Mouse (Mus musculus): Measurements from ENCODE around the gene Slc35f3. TPM values are rescaled to one million over a fixed set of nuclear protein-coding genes. Genes with fewer than 3 reads are reported as not detected.
"Not testable (repeated sequence)": the region's sequence is repeated elsewhere in the genome, so short reads cannot be mapped to it uniquely, and the experiment has no call there.

Gene Slc35f3
- polyA plus RNA-seq, 1 experiment from 2014 or later = 1.1 TPM

DNA sequence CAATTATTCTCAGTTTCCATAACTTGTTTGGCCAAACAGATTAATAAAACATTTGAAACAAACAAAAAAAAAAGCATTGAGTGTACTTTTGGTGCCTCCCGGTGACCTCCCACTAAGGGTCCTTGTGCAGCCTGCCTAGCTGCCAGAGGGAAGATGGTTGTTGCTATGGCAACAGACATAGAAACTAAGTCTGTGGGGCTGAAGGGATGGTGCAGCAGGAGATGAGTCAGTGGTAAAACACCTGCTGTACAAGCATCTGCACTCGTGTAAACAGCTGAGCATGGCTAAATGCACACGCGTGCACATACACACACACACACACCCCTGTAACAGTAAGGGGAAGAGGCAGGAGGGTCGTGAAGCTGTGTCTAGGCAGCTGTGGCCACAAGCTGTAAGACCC, 97.6 kb downstream of the Slc35f3 start:
- no peaks in the 10 kb centered on the region for H3K36me3 ChIP-seq (ENCODE audit: control insufficient read depth, insufficient read depth, low read length)
- no peak overlapping the region for H3K4me3 ChIP-seq (replicated peaks; ENCODE audit: low read depth, low read length)
- no peak overlapping the region for H3K4me2 ChIP-seq (ENCODE audit: low read length)
- H3K9ac ChIP-seq (replicated peaks; ENCODE audit: low read length) = no peak overlapping the region
- no peaks in the 10 kb centered on the region for H3K9me3 ChIP-seq (ENCODE audit: control insufficient read depth, low read length)
- no peaks in the 10 kb centered on the region for H3K27me3 ChIP-seq (ENCODE audit: control insufficient read depth, insufficient read depth, low read length)
- ATAC-seq (ENCODE audit: low FRiP score, low TSS enrichment) = no peak
- DNase-seq = peak; percentile 76
- 40% methylated on average over 5 of the region's 5 CpGs for WGBS
- peaks cover 9% of the 10 kb centered on the region for H3K4me1 ChIP-seq (ENCODE audit: control insufficient read depth, insufficient read depth, low read length)
- H3K27ac ChIP-seq (replicated peaks; ENCODE audit: low read depth, low read length) = no peak overlapping the region

DNA sequence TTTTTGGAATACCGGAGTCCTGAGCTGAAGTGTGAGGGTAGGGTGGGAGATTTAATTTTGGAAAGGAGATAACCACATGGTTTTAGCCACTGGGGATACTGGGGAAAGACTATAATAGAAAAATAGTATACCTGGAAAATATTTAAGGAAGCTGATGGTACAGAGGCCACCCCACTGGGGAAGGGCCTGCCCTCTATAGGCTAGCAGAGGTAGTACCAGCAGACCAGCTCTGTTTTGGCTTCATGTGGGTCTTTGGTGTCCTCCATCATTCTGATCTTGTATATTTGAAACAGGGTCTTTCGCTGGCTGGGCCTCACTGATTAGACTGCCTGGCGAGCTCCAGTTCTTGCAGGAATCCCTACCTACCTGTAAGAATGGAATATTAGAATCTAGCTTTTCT, 100.0 kb downstream of the Slc35f3 start:
- no peak overlapping the region for H3K27ac ChIP-seq (replicated peaks; ENCODE audit: low read depth, low read length)
- ATAC-seq (ENCODE audit: low FRiP score, low TSS enrichment) (no peak), DNase-seq (no peak)
- no peak overlapping the region for H3K9ac ChIP-seq (replicated peaks; ENCODE audit: low read length)
- 64% methylated on average over 3 of the region's 3 CpGs for WGBS
- H3K4me2 ChIP-seq (ENCODE audit: low read length) = no peak overlapping the region
- no peaks in the 10 kb centered on the region for H3K36me3 ChIP-seq (ENCODE audit: control insufficient read depth, insufficient read depth, low read length)
- no peak overlapping the region for H3K4me3 ChIP-seq (replicated peaks; ENCODE audit: low read depth, low read length)
- peaks cover 9% of the 10 kb centered on the region for H3K4me1 ChIP-seq (ENCODE audit: control insufficient read depth, insufficient read depth, low read length)
- no peaks in the 10 kb centered on the region for H3K9me3 ChIP-seq (ENCODE audit: control insufficient read depth, low read length)
- H3K27me3 ChIP-seq (ENCODE audit: control insufficient read depth, insufficient read depth, low read length) = no peaks in the 10 kb centered on the region

DNA sequence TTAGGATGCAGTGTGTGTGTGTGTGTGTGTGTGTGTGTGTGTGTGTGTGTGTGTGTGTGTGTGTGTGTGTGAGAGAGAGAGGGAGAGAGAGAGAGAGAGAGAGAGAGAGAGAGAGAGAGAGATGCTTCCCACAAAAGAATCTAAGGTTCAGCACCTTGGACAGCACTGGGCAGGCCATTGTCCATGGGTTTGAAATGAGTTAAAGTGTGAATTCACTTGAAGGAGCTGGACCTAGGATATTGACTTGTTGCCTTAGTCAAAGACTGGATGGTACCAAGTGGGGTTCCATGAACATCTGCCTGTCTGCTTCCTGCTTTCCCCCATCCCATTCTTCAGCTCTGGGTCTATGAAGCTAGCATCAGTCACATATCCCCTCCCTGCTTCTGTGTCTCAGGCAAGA, 106.2 kb downstream of the Slc35f3 start:
- not testable (repeated sequence) for H3K9ac ChIP-seq (replicated peaks; ENCODE audit: low read length)
- DNase-seq = peak; percentile 35

DNA sequence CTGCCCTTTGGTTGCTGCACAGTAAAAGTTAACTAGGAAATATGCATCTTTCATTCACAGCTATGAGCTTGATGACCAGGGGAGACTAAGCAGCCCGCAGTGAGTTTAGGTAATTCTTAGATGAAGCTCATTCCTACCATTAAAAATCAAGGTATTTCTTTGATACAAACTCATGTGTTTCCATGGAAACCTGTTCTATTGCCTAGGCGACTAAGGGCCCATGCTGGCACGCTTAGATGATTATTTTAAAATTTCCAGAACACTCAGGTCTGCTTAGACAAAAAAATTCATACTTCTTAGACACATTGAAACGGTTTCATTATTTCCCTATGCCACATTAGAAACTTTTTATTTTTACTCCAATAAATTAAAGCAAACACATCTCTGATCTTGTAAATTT, 106.7 kb downstream of the Slc35f3 start:
- H3K9me3 ChIP-seq (ENCODE audit: control insufficient read depth, low read length) = no peaks in the 10 kb centered on the region
- ATAC-seq (ENCODE audit: low FRiP score, low TSS enrichment) (no peak), DNase-seq (peak; percentile 12)
- H3K36me3 ChIP-seq (ENCODE audit: control insufficient read depth, insufficient read depth, low read length) = no peaks in the 10 kb centered on the region
- no peak overlapping the region for H3K27ac ChIP-seq (replicated peaks; ENCODE audit: low read depth, low read length)
- no peak overlapping the region for H3K4me3 ChIP-seq (replicated peaks; ENCODE audit: low read depth, low read length)
- no peaks in the 10 kb centered on the region for H3K4me1 ChIP-seq (ENCODE audit: control insufficient read depth, insufficient read depth, low read length)
- no peak overlapping the region for H3K4me2 ChIP-seq (ENCODE audit: low read length)
- H3K9ac ChIP-seq (replicated peaks; ENCODE audit: low read length) = no peak overlapping the region
- 72% methylated on average over 4 of the region's 4 CpGs for WGBS
- H3K27me3 ChIP-seq (ENCODE audit: control insufficient read depth, insufficient read depth, low read length) = no peaks in the 10 kb centered on the region

More for the DNA sequence above, 106.2 kb downstream of the Slc35f3 start:
- not testable (repeated sequence) for H3K4me3 ChIP-seq (replicated peaks; ENCODE audit: low read depth, low read length); H3K27ac ChIP-seq (replicated peaks; ENCODE audit: low read depth, low read length); H3K27me3 ChIP-seq (ENCODE audit: control insufficient read depth, insufficient read depth, low read length); ATAC-seq (ENCODE audit: low FRiP score, low TSS enrichment); H3K4me1 ChIP-seq (ENCODE audit: control insufficient read depth, insufficient read depth, low read length); H3K36me3 ChIP-seq (ENCODE audit: control insufficient read depth, insufficient read depth, low read length); H3K4me2 ChIP-seq (ENCODE audit: low read length); H3K9me3 ChIP-seq (ENCODE audit: control insufficient read depth, low read length)

DNA sequence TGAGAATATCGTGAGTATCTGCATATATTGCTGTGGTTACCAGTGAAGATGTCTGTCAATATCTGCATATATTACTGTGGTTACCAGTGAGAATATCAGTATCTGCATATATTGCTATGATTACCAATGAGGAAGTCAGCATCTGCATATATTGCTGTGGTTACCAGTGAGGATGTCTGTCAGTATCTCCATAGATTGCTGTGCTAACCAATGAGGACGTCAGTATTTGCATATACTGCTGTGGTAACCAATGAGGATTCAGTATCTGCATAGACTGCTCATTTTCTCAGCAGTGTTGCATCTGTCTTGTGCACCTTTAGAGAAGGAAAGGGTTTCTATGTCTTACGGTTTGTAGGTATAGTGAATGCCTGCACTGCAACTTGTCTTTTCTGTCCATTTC, 122.5 kb downstream of the Slc35f3 start:
- no peaks in the 10 kb centered on the region for H3K27me3 ChIP-seq (ENCODE audit: control insufficient read depth, insufficient read depth, low read length)
- peaks cover 12% of the 10 kb centered on the region for H3K36me3 ChIP-seq (ENCODE audit: control insufficient read depth, insufficient read depth, low read length)
- 80% methylated on average over 3 of the region's 3 CpGs for WGBS
- peaks cover 17% of the 10 kb centered on the region for H3K4me1 ChIP-seq (ENCODE audit: control insufficient read depth, insufficient read depth, low read length)
- H3K4me3 ChIP-seq (replicated peaks; ENCODE audit: low read depth, low read length) = no peak overlapping the region
- DNase-seq (no peak), ATAC-seq (ENCODE audit: low FRiP score, low TSS enrichment) (no peak)
- no peak overlapping the region for H3K9ac ChIP-seq (replicated peaks; ENCODE audit: low read length)
- no peak overlapping the region for H3K4me2 ChIP-seq (ENCODE audit: low read length)
- no peaks in the 10 kb centered on the region for H3K9me3 ChIP-seq (ENCODE audit: control insufficient read depth, low read length)
- no peak overlapping the region for H3K27ac ChIP-seq (replicated peaks; ENCODE audit: low read depth, low read length)

DNA sequence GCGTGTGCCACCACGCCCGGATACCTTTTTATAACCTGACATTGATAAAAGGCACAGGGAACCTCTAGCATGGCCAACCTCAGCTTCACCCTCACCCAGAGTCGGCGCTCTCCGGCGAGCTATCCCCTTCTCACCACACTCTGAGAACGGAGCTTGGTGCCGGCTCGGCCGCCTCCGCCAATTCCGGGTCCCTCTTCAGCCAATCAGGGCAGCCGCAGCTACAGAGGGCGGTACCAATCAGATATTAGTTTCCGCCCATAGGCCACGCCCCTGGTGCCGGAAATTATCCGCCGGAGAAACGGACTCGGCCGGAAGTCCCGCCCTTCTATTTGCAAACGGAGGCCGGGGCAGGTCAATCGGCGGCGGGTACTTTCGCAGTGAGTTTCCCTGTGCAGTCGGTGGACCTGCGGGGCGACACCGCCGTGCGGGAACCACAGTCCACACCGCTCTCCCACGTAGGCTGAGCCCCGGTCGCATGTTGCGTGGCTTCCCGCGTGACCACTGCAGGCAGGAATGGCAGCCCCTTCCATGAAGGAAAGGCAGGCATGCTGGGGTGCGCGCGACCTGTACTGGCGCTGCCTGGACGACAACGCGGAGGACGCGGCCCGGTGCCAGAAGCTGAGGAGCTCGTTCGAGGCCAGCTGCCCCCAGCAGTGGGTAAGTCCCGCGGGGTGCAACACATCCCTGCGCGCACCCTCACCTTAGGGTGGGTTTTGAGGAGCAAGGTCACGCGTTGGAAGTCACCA, 124.0 kb downstream of the Slc35f3 start, which contains the start of gene Coa6:
Gene Coa6, plus strand, starts transcription at position 342 of the 746 bp plus-strand sequence.
- Histone ChIP-seq H3K9me3 (ENCODE audit: control insufficient read depth, low read length) (no peaks in the 10 kb centered on the region), H3K27me3 (ENCODE audit: control insufficient read depth, insufficient read depth, low read length) (no peaks in the 10 kb centered on the region), H3K4me2 (ENCODE audit: low read length) (peak within 1 kb of the TSS; percentile 85), H3K4me3 (replicated peaks; ENCODE audit: low read depth, low read length) (peak within 1 kb of the TSS; percentile 82), H3K4me1 (ENCODE audit: control insufficient read depth, insufficient read depth, low read length) (peaks cover 17% of the 10 kb centered on the region), H3K9ac (replicated peaks; ENCODE audit: low read length) (peak within 1 kb of the TSS; percentile 85), H3K36me3 (ENCODE audit: control insufficient read depth, insufficient read depth, low read length) (peaks cover 27% of the 10 kb centered on the region), H3K27ac (replicated peaks; ENCODE audit: low read depth, low read length) (peak within 1 kb of the TSS; percentile 84)
- ATAC-seq (ENCODE audit: low FRiP score, low TSS enrichment) (peak; percentile 98), DNase-seq (peak; percentile 99)
- WGBS = under 1% methylated on average over 61 of the region's 61 CpGs

DNA sequence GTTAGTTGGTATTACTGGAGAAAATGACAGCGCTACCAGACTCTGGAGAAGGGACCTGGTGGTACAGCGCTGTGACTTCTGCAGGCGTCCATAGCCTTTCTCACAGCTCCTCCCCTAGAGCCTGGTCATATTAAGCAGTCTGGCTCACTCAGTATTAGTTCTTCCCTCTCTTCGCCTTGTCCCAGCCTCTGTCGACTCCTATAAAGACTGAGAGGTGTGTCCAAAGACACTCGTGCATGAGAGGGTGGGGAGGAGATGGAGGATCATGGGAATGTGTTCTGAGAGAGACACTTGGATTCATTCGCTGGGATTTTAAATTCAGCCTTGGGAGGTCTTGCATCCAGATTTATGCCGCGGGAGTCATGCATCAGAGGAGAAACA, 124.6 kb downstream of the Slc35f3 start:
- Histone ChIP-seq H3K4me3 (replicated peaks; ENCODE audit: low read depth, low read length) (peak overlapping the region; percentile 82), H3K27me3 (ENCODE audit: control insufficient read depth, insufficient read depth, low read length) (no peaks in the 10 kb centered on the region), H3K27ac (replicated peaks; ENCODE audit: low read depth, low read length) (peak overlapping the region; percentile 84), H3K9me3 (ENCODE audit: control insufficient read depth, low read length) (no peaks in the 10 kb centered on the region), H3K4me1 (ENCODE audit: control insufficient read depth, insufficient read depth, low read length) (peaks cover 17% of the 10 kb centered on the region), H3K9ac (replicated peaks; ENCODE audit: low read length) (peak overlapping the region; percentile 85), H3K4me2 (ENCODE audit: low read length) (peak overlapping the region; percentile 85), H3K36me3 (ENCODE audit: control insufficient read depth, insufficient read depth, low read length) (peaks cover 33% of the 10 kb centered on the region)
- 8% methylated on average over 9 of the region's 9 CpGs for WGBS
- peak; percentile 47 for DNase-seq
- peak; percentile 38 for ATAC-seq (ENCODE audit: low FRiP score, low TSS enrichment)

DNA sequence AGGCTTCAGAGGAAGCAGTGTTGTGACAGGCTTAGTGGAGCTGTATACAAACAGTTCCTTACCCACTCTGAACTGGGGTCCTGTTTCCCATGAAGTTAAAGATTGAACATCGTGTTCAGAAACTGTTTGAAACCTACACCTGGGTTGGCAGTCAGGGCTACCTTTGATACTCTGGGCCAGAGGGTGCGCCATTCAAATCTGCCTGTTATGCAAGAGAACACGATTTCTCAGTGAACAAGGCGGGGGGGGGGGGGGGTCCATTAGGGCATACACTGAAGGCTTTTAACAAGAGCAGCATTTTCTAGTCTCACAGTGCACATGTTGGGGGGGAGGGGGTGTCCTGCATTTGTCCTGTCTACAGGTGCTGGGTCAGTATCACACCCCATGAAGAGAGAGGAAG, 125.8 kb downstream of the Slc35f3 start:
- WGBS = 91% methylated on average over 4 of the region's 4 CpGs
- Histone ChIP-seq H3K4me3 (replicated peaks; ENCODE audit: low read depth, low read length) (no peak overlapping the region), H3K36me3 (ENCODE audit: control insufficient read depth, insufficient read depth, low read length) (peaks cover 45% of the 10 kb centered on the region), H3K9me3 (ENCODE audit: control insufficient read depth, low read length) (no peaks in the 10 kb centered on the region), H3K4me2 (ENCODE audit: low read length) (no peak overlapping the region), H3K27me3 (ENCODE audit: control insufficient read depth, insufficient read depth, low read length) (no peaks in the 10 kb centered on the region), H3K4me1 (ENCODE audit: control insufficient read depth, insufficient read depth, low read length) (peaks cover 17% of the 10 kb centered on the region), H3K9ac (replicated peaks; ENCODE audit: low read length) (no peak overlapping the region), H3K27ac (replicated peaks; ENCODE audit: low read depth, low read length) (no peak overlapping the region)
- DNase-seq (no peak), ATAC-seq (ENCODE audit: low FRiP score, low TSS enrichment) (no peak)

DNA sequence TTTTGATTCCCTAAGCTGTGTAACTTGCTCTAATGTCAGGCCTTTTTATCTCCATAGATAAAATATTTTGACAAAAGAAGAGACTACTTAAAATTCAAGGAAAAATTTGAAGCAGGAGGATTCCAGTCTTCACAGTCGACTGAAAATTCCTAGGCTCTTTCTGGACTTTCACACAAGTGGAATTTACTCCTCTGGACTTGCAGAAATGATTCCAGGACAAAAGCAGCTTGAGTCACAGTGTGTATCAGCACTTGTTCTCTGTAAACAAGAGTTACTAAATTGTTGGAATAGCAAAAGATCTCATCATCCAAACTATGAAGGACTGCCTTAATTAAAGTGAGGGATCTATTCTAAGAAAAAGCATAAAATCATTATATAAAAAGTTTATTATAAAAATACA, 126.6 kb downstream of the Slc35f3 start:
- DNase-seq (no peak), ATAC-seq (ENCODE audit: low FRiP score, low TSS enrichment) (no peak)
- Histone ChIP-seq H3K27ac (replicated peaks; ENCODE audit: low read depth, low read length) (no peak overlapping the region), H3K4me3 (replicated peaks; ENCODE audit: low read depth, low read length) (no peak overlapping the region), H3K36me3 (ENCODE audit: control insufficient read depth, insufficient read depth, low read length) (peaks cover 52% of the 10 kb centered on the region), H3K9ac (replicated peaks; ENCODE audit: low read length) (no peak overlapping the region), H3K9me3 (ENCODE audit: control insufficient read depth, low read length) (no peaks in the 10 kb centered on the region), H3K4me1 (ENCODE audit: control insufficient read depth, insufficient read depth, low read length) (peaks cover 17% of the 10 kb centered on the region), H3K27me3 (ENCODE audit: control insufficient read depth, insufficient read depth, low read length) (no peaks in the 10 kb centered on the region), H3K4me2 (ENCODE audit: low read length) (no peak overlapping the region)
- 89% methylated on average over 1 of the region's 1 CpGs for WGBS
